Comparison of ENCODE assay signal across 8 mouse cellular contexts in the genomic region with DNA sequence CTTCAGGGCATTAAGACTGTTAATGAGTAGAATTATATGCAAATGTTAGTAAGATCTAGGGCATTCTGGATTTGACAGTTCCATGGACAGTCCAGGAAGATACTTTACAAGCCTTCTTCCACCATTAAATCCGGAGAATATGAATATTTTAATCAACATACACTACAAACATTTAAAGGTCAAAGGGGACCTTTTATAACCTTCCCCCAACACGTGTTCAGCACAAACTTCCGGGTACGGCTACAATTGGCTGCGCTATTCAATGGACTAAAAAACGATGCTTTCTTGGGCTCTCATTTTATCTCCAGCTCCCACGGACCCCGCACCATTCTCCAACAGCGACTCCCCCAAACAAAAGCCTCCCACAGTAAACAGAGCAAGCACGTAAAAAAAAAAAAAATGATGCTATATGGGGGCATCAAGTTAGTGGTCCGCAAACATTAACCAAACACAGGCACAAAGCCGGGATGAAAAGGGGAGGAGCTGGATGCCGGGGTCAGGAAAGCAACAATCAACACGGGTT. TPM values are rescaled to one million over a fixed set of nuclear protein-coding genes. Genes with fewer than 3 reads are reported as not detected.
A peak's percentile ranks its signal among the peaks of the same experiment; 100 is the strongest.
DNase-seq lines count a peak whose midpoint lies in the region; ATAC-seq lines count a peak whose summit lies in the region.

No protein-coding gene starts in this region.

- no peaks in the 10 kb centered on the region for H3K4me1 ChIP-seq in embryonic facial prominence, embryonic 11.5 days (ENCODE audit: control insufficient read depth, insufficient read depth, low read length)
- peaks cover 5% of the 10 kb centered on the region; the same call in 1 of the 2 replicates for H3K4me1 ChIP-seq in intestine, embryonic 15.5 days (replicated peaks)
- peaks cover 22% of the 10 kb centered on the region for H3K4me1 ChIP-seq in midbrain, embryonic 10.5 days

- H3K27ac ChIP-seq in embryonic facial prominence, embryonic 11.5 days (replicated peaks; ENCODE audit: low read depth, low read length): no peak overlapping the region
- no peak overlapping the region for H3K27ac ChIP-seq in intestine, embryonic 15.5 days
- H3K27ac ChIP-seq in midbrain, embryonic 10.5 days (replicated peaks): peak overlapping the region; percentile 98

- 2% methylated on average over 14 of the region's 14 CpGs for WGBS in embryonic facial prominence, embryonic 11.5 days
- 2% methylated on average over 14 of the region's 14 CpGs for WGBS in intestine, embryonic 15.5 days
- WGBS in midbrain, embryonic 10.5 days: 6% methylated on average over 14 of the region's 14 CpGs

- no peaks in the 10 kb centered on the region for H3K9me3 ChIP-seq in embryonic facial prominence, embryonic 11.5 days (replicated peaks; ENCODE audit: control insufficient read depth, low read length)
- H3K9me3 ChIP-seq in intestine, embryonic 15.5 days: no peaks in the 10 kb centered on the region
- H3K9me3 ChIP-seq in midbrain, embryonic 10.5 days (replicated peaks): no peaks in the 10 kb centered on the region

- H3K27me3 ChIP-seq in embryonic facial prominence, embryonic 11.5 days (ENCODE audit: control insufficient read depth, insufficient read depth, low read length): no peaks in the 10 kb centered on the region
- H3K27me3 ChIP-seq in intestine, embryonic 15.5 days (replicated peaks): no peaks in the 10 kb centered on the region
- no peaks in the 10 kb centered on the region for H3K27me3 ChIP-seq in midbrain, embryonic 10.5 days (ENCODE audit: low read depth, poor library complexity, severe bottlenecking)

- DNase-seq in thymus, postnatal 0 days (ENCODE audit: low spot score): peak; percentile 45
- no peak for DNase-seq in thymus, postnatal 25 days
- peak; percentile 26 for DNase-seq in embryonic facial prominence, embryonic 11.5 days (ENCODE audit: low spot score)
- no peak for DNase-seq in midbrain, embryonic 10.5 days (ENCODE audit: low spot score)
- DNase-seq in urinary bladder, postnatal 25 days (ENCODE audit: low spot score): no peak
- no peak for DNase-seq in adrenal gland, adult 8-10 months
- DNase-seq in cerebellum, postnatal 25 days: no peak

- H3K9ac ChIP-seq in embryonic facial prominence, embryonic 11.5 days (replicated peaks; ENCODE audit: low read length): peak overlapping the region; percentile 91
- H3K9ac ChIP-seq in intestine, embryonic 15.5 days: peak overlapping the region; percentile 82

- peak overlapping the region; percentile 98 for H3K4me3 ChIP-seq in embryonic facial prominence, embryonic 11.5 days (ENCODE audit: low read depth, low read length)
- H3K4me3 ChIP-seq in intestine, embryonic 15.5 days (replicated peaks): peak overlapping the region; percentile 78
- H3K4me3 ChIP-seq in midbrain, embryonic 10.5 days: peak overlapping the region; percentile 85

- ATAC-seq in embryonic facial prominence, embryonic 11.5 days (replicated peaks; ENCODE audit: insufficient number of reproducible peaks, low FRiP score, low TSS enrichment, low read depth): no peak
- no peak for ATAC-seq in intestine, embryonic 15.5 days

- no peaks in the 10 kb centered on the region for H3K36me3 ChIP-seq in embryonic facial prominence, embryonic 11.5 days (replicated peaks; ENCODE audit: control insufficient read depth, insufficient read depth, low read depth, low read length)
- H3K36me3 ChIP-seq in intestine, embryonic 15.5 days: no peaks in the 10 kb centered on the region
- peaks cover 26% of the 10 kb centered on the region for H3K36me3 ChIP-seq in midbrain, embryonic 10.5 days

- peak overlapping the region; percentile 86 for H3K4me2 ChIP-seq in embryonic facial prominence, embryonic 11.5 days (ENCODE audit: low read depth, low read length)
- peak overlapping the region; percentile 67 for H3K4me2 ChIP-seq in intestine, embryonic 15.5 days (replicated peaks)

RNA-seq across cellular contexts. Expression of a gene that starts 1.5 kb away (rescaled TPM):
- polyA plus RNA-seq in thymus, postnatal 0 days (2015; fragmentation: Nextera tagmentation; extraction: Ambion mirVana): 76.5 and 90.9 TPM in 2 replicates
- 74.5 and 75.1 TPM in 2 replicates for polyA plus RNA-seq in embryonic facial prominence, embryonic 11.5 days (2014; fragmentation: Nextera tagmentation; extraction: Ambion mirVana)
- polyA plus RNA-seq in intestine, embryonic 15.5 days (2015; fragmentation: Nextera tagmentation; extraction: Ambion mirVana): 78.6 and 90.3 TPM in 2 replicates
- polyA plus RNA-seq in midbrain, embryonic 10.5 days (2016; fragmentation: Nextera tagmentation; extraction: Ambion mirVana): 90.3 and 94.8 TPM in 2 replicates
- total RNA-seq in adrenal gland, adult 8-10 months (2022): 100 to 1,000 TPM in 2 of 4 experiments, 10 to 100 TPM in 2; 86.8 to 120 (median 107) TPM

RNA-seq across cellular contexts. Expression of a gene that starts 15.5 kb away (rescaled TPM):
- 47.9 and 50.8 TPM in 2 replicates for polyA plus RNA-seq in thymus, postnatal 0 days (2015; fragmentation: Nextera tagmentation; extraction: Ambion mirVana)
- 75.3 and 102 TPM in 2 replicates for polyA plus RNA-seq in embryonic facial prominence, embryonic 11.5 days (2014; fragmentation: Nextera tagmentation; extraction: Ambion mirVana)
- 93.5 and 105 TPM in 2 replicates for polyA plus RNA-seq in intestine, embryonic 15.5 days (2015; fragmentation: Nextera tagmentation; extraction: Ambion mirVana)
- 36.3 and 37.5 TPM in 2 replicates for polyA plus RNA-seq in midbrain, embryonic 10.5 days (2016; fragmentation: Nextera tagmentation; extraction: Ambion mirVana)
- 100 to 1,000 TPM; 107 to 196 (median 137) TPM for total RNA-seq in adrenal gland, adult 8-10 months (2022)

RNA-seq across cellular contexts. Expression of a gene that starts 53.9 kb away (rescaled TPM):
- 39.5 and 40.2 TPM in 2 replicates for polyA plus RNA-seq in thymus, postnatal 0 days (2015; fragmentation: Nextera tagmentation; extraction: Ambion mirVana)
- polyA plus RNA-seq in embryonic facial prominence, embryonic 11.5 days (2014; fragmentation: Nextera tagmentation; extraction: Ambion mirVana): 28.0 and 28.2 TPM in 2 replicates
- 44.0 and 46.2 TPM in 2 replicates for polyA plus RNA-seq in intestine, embryonic 15.5 days (2015; fragmentation: Nextera tagmentation; extraction: Ambion mirVana)
- 22.4 and 24.9 TPM in 2 replicates for polyA plus RNA-seq in midbrain, embryonic 10.5 days (2016; fragmentation: Nextera tagmentation; extraction: Ambion mirVana)
- total RNA-seq in adrenal gland, adult 8-10 months (2022): 10 to 100 TPM; 26.3 to 29.7 (median 29.2) TPM

RNA-seq across cellular contexts. Expression of a gene that starts 58.7 kb away (rescaled TPM):
- polyA plus RNA-seq in thymus, postnatal 0 days (2015; fragmentation: Nextera tagmentation; extraction: Ambion mirVana): 17.5 and 17.8 TPM in 2 replicates
- 12.3 and 13.9 TPM in 2 replicates for polyA plus RNA-seq in embryonic facial prominence, embryonic 11.5 days (2014; fragmentation: Nextera tagmentation; extraction: Ambion mirVana)
- polyA plus RNA-seq in intestine, embryonic 15.5 days (2015; fragmentation: Nextera tagmentation; extraction: Ambion mirVana): 21.4 and 23.6 TPM in 2 replicates
- 35.1 and 35.5 TPM in 2 replicates for polyA plus RNA-seq in midbrain, embryonic 10.5 days (2016; fragmentation: Nextera tagmentation; extraction: Ambion mirVana)
- 10 to 100 TPM; 17.1 to 23.2 (median 17.5) TPM for total RNA-seq in adrenal gland, adult 8-10 months (2022)

Comparison
In these comparisons a context has a peak if more than half of its experiments do, and no peak if none do; other contexts are left out.
1. DNase-seq: peak in thymus, postnatal 0 days (single experiment) and embryonic facial prominence, embryonic 11.5 days (single experiment); none in thymus, postnatal 25 days (single experiment), midbrain, embryonic 10.5 days (single experiment), urinary bladder, postnatal 25 days (single experiment), adrenal gland, adult 8-10 months (single experiment) and cerebellum, postnatal 25 days (0 of 2).
2. Peak in every context shown above with its lines, with median percentiles within 50 percentile points of each other: H3K4me3 ChIP-seq.